Mouse (Mus musculus) megakaryocyte, adult 5-6 weeks (primary cell): ENCODE measurements around the gene Sorcs2. TPM values are rescaled to one million over a fixed set of nuclear protein-coding genes. Genes with fewer than 3 reads are reported as not detected.

Source experiments
- ATAC-seq: 2 replicates; pipeline ENCODE4 v1.8.0; 2016; ENCODE audit warnings: mild to moderate bottlenecking, inconsistent platforms; ENCODE audit not compliant: poor library complexity, severe bottlenecking
- total RNA-seq, 2 experiments: library from RNA; stranded (forward) in 1 of 2; stranded (reverse) in 1 of 2; fragments of 153-499, 151-499 nt in 1 of 2; fragments of 221-1000, 200-1000 nt in 1 of 2; gene quantifications; 2 replicates each; pipeline versions ENCODE4 v1.2.3 to v1.2.4; 2015 to 2017

Sorcs2 gene
- total RNA-seq, 2 experiments from 2014 or later, result 0.22 TPM; not detected in 1

GRCm38 (mm10) chr5:36360343-36360742 lies 37.6 kb downstream of the Sorcs2 start:
- no peak for ATAC-seq

- no peak for ATAC-seq
These were observed 38.2 kb downstream of the Sorcs2 start for GRCm38 (mm10) chr5:36359535-36360243.

- ATAC-seq, result no peak
These were observed 39.8 kb downstream of the Sorcs2 start for GRCm38 (mm10) chr5:36358161-36358560.

GRCm38 (mm10) chr5:36356659-36357058 lies 41.3 kb downstream of the Sorcs2 start:
- no peak for ATAC-seq

- ATAC-seq, result no peak
These were observed 42.3 kb downstream of the Sorcs2 start for GRCm38 (mm10) chr5:36355683-36356082.

GRCm38 (mm10) chr5:36353679-36354078 lies 44.3 kb downstream of the Sorcs2 start:
- ATAC-seq, result no peak

- ATAC-seq, result no peak
These were observed 44.7 kb downstream of the Sorcs2 start for GRCm38 (mm10) chr5:36353194-36353593.

GRCm38 (mm10) chr5:36346698-36347097 lies 51.2 kb downstream of the Sorcs2 start:
- no peak for ATAC-seq

GRCm38 (mm10) chr5:36339283-36339682 lies 58.7 kb downstream of the Sorcs2 start:
- no peak for ATAC-seq

GRCm38 (mm10) chr5:36336252-36336651 lies 61.7 kb downstream of the Sorcs2 start:
- no peak for ATAC-seq

GRCm38 (mm10) chr5:36335661-36336060 lies 62.3 kb downstream of the Sorcs2 start:
- ATAC-seq, result no peak

- no peak for ATAC-seq
These were observed 63.7 kb downstream of the Sorcs2 start for GRCm38 (mm10) chr5:36334227-36334626.

- no peak for ATAC-seq
These were observed 67.3 kb downstream of the Sorcs2 start for GRCm38 (mm10) chr5:36330472-36331155.

- ATAC-seq, result no peak
These were observed 71.6 kb downstream of the Sorcs2 start for GRCm38 (mm10) chr5:36326057-36327010.

GRCm38 (mm10) chr5:36324140-36324572 lies 73.8 kb downstream of the Sorcs2 start:
- no peak for ATAC-seq

- peak; percentile 70; the same call in 1 of the 2 replicates for ATAC-seq
These were observed 74.4 kb downstream of the Sorcs2 start for GRCm38 (mm10) chr5:36323526-36323925.

GRCm38 (mm10) chr5:36321581-36321980 lies 76.4 kb downstream of the Sorcs2 start:
- no peak for ATAC-seq

GRCm38 (mm10) chr5:36320667-36321066 lies 77.3 kb downstream of the Sorcs2 start:
- no peak for ATAC-seq

GRCm38 (mm10) chr5:36317641-36318368 lies 80.1 kb downstream of the Sorcs2 start:
- no peak for ATAC-seq

GRCm38 (mm10) chr5:36315106-36315505 lies 82.8 kb downstream of the Sorcs2 start:
- no peak for ATAC-seq
